16 mouse cellular contexts compared by ENCODE assay signal in genomic region chr11:68022895-68023294, GRCm38 (mm10). TPM values are rescaled to one million over a fixed set of nuclear protein-coding genes. Genes with fewer than 3 reads are reported as not detected.
A peak's percentile ranks its signal among the peaks of the same experiment; 100 is the strongest.
DNase-seq lines count a peak whose midpoint lies in the region; ATAC-seq and TF ChIP-seq lines count a peak whose summit lies in the region.
"Had no signal": no experiment of that assay in that cellular context is flagged by ENCODE, and none has a peak within 500 bp of the region (broad histone marks: within the 10 kb centered on the region; RNA-seq: fewer than 3 reads in every experiment).

No protein-coding gene starts in this region.

- no peak for ATAC-seq in heart, embryonic 11.5 days (replicated peaks; ENCODE audit: insufficient number of reproducible peaks, low FRiP score, low TSS enrichment)

- H3K9ac ChIP-seq in heart, embryonic 11.5 days (ENCODE audit: low read depth, low read length), result no peak overlapping the region
- H3K9ac ChIP-seq: hindbrain, embryonic 13.5 days; liver, embryonic 15.5 days had no signal

- H3K27ac ChIP-seq in heart, embryonic 11.5 days (ENCODE audit: low read depth, low read length), result no peak overlapping the region
- H3K27ac ChIP-seq in left cerebral cortex, adult 2 months, result no peak overlapping the region
- H3K27ac ChIP-seq: hindbrain, embryonic 13.5 days; limb, embryonic 10.5 days; liver, embryonic 15.5 days; midbrain, embryonic 10.5 days had no signal

- H3K27me3 ChIP-seq in heart, embryonic 11.5 days (ENCODE audit: control insufficient read depth, insufficient read depth, low read length), result no peaks in the 10 kb centered on the region
- H3K27me3 ChIP-seq: hindbrain, embryonic 13.5 days; liver, embryonic 15.5 days had no signal

- H3K4me1 ChIP-seq in heart, embryonic 11.5 days (ENCODE audit: control insufficient read depth, insufficient read depth, low read length), result peaks cover 18% of the 10 kb centered on the region
- H3K4me1 ChIP-seq: hindbrain, embryonic 13.5 days; liver, embryonic 15.5 days had no signal

- no peak overlapping the region for H3K4me3 ChIP-seq in heart, embryonic 11.5 days (ENCODE audit: low read depth, low read length)
- no peak overlapping the region for H3K4me3 ChIP-seq in left cerebral cortex, adult 2 months
- H3K4me3 ChIP-seq: erythroblast, embryonic 14.5 days; hindbrain, embryonic 13.5 days; limb, embryonic 10.5 days; liver, embryonic 15.5 days; midbrain, embryonic 10.5 days; myocyte had no signal

- H3K4me2 ChIP-seq in heart, embryonic 11.5 days, result no peak overlapping the region
- H3K4me2 ChIP-seq: hindbrain, embryonic 13.5 days; liver, embryonic 15.5 days had no signal

- peak; percentile 97 for DNase-seq in heart, adult 11 months
- DNase-seq in 3T3-L1 (ENCODE audit: low read depth, low spot score), result peak; percentile 50
- peak; percentile 51 to 64 for DNase-seq in heart, postnatal 10 days
- DNase-seq in lung, postnatal 25 days (ENCODE audit: low spot score), result peak; percentile 71
- no peak for DNase-seq in frontal cortex, postnatal 10 days (ENCODE audit: low spot score in 2 of 2)
- no peak for DNase-seq in left cerebral cortex, adult 2 months (ENCODE audit: extremely low spot score in 1 of 2, low spot score in 2 of 2)
- no peak for DNase-seq in adrenal gland, postnatal 14 days
- DNase-seq: adrenal gland, adult 2 months; cerebellum, adult 8-10 months had no signal

- WGBS in heart, embryonic 11.5 days (ENCODE audit: insufficient replicate concordance), result 58% methylated on average over 5 of the region's 5 CpGs

- H3K36me3 ChIP-seq in heart, embryonic 11.5 days (ENCODE audit: control insufficient read depth, insufficient read depth, low read length), result no peaks in the 10 kb centered on the region
- H3K36me3 ChIP-seq: hindbrain, embryonic 13.5 days; limb, embryonic 10.5 days; liver, embryonic 15.5 days; midbrain, embryonic 10.5 days had no signal

- H3K9me3 ChIP-seq in heart, embryonic 11.5 days (replicated peaks; ENCODE audit: control insufficient read depth, low read length), result no peaks in the 10 kb centered on the region
- H3K9me3 ChIP-seq: hindbrain, embryonic 13.5 days; limb, embryonic 10.5 days; liver, embryonic 15.5 days; midbrain, embryonic 10.5 days had no signal

- TF ChIP-seq CTCF in left cerebral cortex, adult 2 months (IDR thresholded peaks at IDR 0.05), result no peak

- intact Hi-C loops in heart, postnatal 10 days (cut with DNase I), result no loop called here
- intact Hi-C loops in left cerebral cortex, adult 2 months (cut with DNase I), result no loop called here

RNA-seq across cellular contexts. Expression of gene Stx8, which starts 56.9 kb away (rescaled TPM):
- polyA plus RNA-seq in heart, embryonic 11.5 days (2014; fragmentation: Nextera tagmentation; extraction: Ambion mirVana), result 59.2 and 60.9 TPM in 2 replicates
- 10 to 100 TPM; 30.1 to 31.8 TPM for total RNA-seq in heart, postnatal 10 days (2021)
- 10 to 100 TPM; 36.4 to 42.7 TPM for total RNA-seq in left cerebral cortex, adult 2 months (2021)
- total RNA-seq in adrenal gland, postnatal 14 days (2021), result 28.5 and 35.5 TPM in 2 replicates

RNA-seq across cellular contexts. Expression of gene Cfap52, which starts 57.4 kb away (rescaled TPM):
- polyA plus RNA-seq in heart, embryonic 11.5 days (2014; fragmentation: Nextera tagmentation; extraction: Ambion mirVana), result 0.57 TPM in 1 of 2 replicates, not detected in the other
- not detected for total RNA-seq in heart, postnatal 10 days (2021)
- total RNA-seq in left cerebral cortex, adult 2 months (2021), result 1 to 10 TPM; 7.3 to 7.7 TPM
- total RNA-seq in adrenal gland, postnatal 14 days (2021), result not detected in 2 replicates
- total RNA-seq: adrenal gland, adult 2 months had no signal
- polyA plus RNA-seq: adrenal gland, adult 2 months; erythroblast, embryonic 14.5 days; liver, embryonic 15.5 days had no signal

Comparison
In these comparisons a context has a peak if more than half of its experiments do, and no peak if none do; other contexts are left out.
1. DNase-seq: peak in heart, adult 11 months (single experiment), 3T3-L1 (single experiment), heart, postnatal 10 days (2 of 2) and lung, postnatal 25 days (single experiment); none in frontal cortex, postnatal 10 days (0 of 2), left cerebral cortex, adult 2 months (0 of 2) and adrenal gland, postnatal 14 days (single experiment).